Mouse (Mus musculus): Measurements from ENCODE around the gene Nolc1.

GRCm38 (mm10) chr19:46078535-46078934 lies 2.9 kb downstream of the Nolc1 start:
- TF ChIP-seq CTCF (IDR thresholded peaks at IDR 0.05; ENCODE audit: low read depth, low read length) (no peak), POLR2A (IDR thresholded peaks at IDR 0.05; ENCODE audit: extremely low read depth, insufficient read depth, low read length) (no peak)
